Mouse (Mus musculus) heart, embryonic 12.5 days (tissue): Measurements from ENCODE around the gene Olfr943. TPM values are rescaled to one million over a fixed set of nuclear protein-coding genes. Genes with fewer than 3 reads are reported as not detected.

Experiments
- ATAC-seq: fragments of 200-750 bp; cut with Nextera tagmentation; 2 replicates; pipeline ENCODE4 v1.8.0; 2017; ENCODE audit warnings: moderate TSS enrichment, moderate library complexity; ENCODE audit not compliant: insufficient number of reproducible peaks, low FRiP score
- H3K27ac ChIP-seq: fragments of 300-500 bp; sonication (generic); 2 replicates; pipeline ENCODE4 v1.5.1; 2016; ENCODE audit warnings: mild to moderate bottlenecking, moderate library complexity; ENCODE audit not compliant: poor library complexity, severe bottlenecking
- H3K27me3 ChIP-seq: fragments of 300-500 bp; sonication (generic); replicated peaks from 2 replicates; pipeline ENCODE4 v1.6.1; 2016; ENCODE audit warnings: mild to moderate bottlenecking, moderate library complexity
- H3K36me3 ChIP-seq: fragments of 300-500 bp; sonication (generic); 2 replicates; pipeline ENCODE4 v1.6.1; 2016; ENCODE audit warnings: mild to moderate bottlenecking, moderate library complexity
- H3K4me1 ChIP-seq: fragments of 300-500 bp; sonication (generic); replicated peaks from 2 replicates; pipeline ENCODE4 v1.6.1; 2016; ENCODE audit warnings: mild to moderate bottlenecking
- H3K4me2 ChIP-seq: fragments of 300-500 bp; sonication (generic); 2 replicates; pipeline ENCODE4 v1.6.1; 2016; ENCODE audit warnings: mild to moderate bottlenecking, moderate library complexity
- H3K4me3 ChIP-seq: fragments of 300-500 bp; sonication (generic); 2 replicates; pipeline ENCODE4 v1.5.1; 2016; ENCODE audit warnings: mild to moderate bottlenecking
- H3K9ac ChIP-seq: fragments of 300-500 bp; sonication (generic); 2 replicates; pipeline ENCODE4 v1.6.1; 2016; ENCODE audit warnings: mild to moderate bottlenecking, moderate library complexity
- H3K9me3 ChIP-seq: fragments of 300-500 bp; sonication (generic); replicated peaks from 2 replicates; pipeline ENCODE4 v1.6.1; 2016; ENCODE audit warnings: mild to moderate bottlenecking, moderate library complexity
- WGBS: fragments of 180-500 bp; shearing (Covaris S2); methylation state at CpG from one replicate; pipeline ENCODE4 v1.1.7; 2016; 5-methylcytosine and 5-hydroxymethylcytosine counted together
- polyA plus RNA-seq: library from polyadenylated mRNA; unstranded; fragments of >200 nt; fragmentation: Nextera tagmentation; extraction: Ambion mirVana; gene quantifications from 2 replicates; pipeline ENCODE4 v1.2.1, GENCODE M21; 2016

Gene Olfr943
- polyA plus RNA-seq = not detected in 2 replicates

GRCm38 (mm10) chr9:39166004-39166403 is at the start of gene Olfr943:
Gene Olfr943 (plus strand): TSS chr9:39166304.
- no peak within 1 kb of the TSS for H3K27ac ChIP-seq

GRCm38 (mm10) chr9:39127326-39127725 is 38.8 kb upstream of the Olfr943 start:
- no peak overlapping the region for H3K9ac ChIP-seq
- H3K27me3 ChIP-seq = no peaks in the 10 kb centered on the region
- no peak overlapping the region for H3K4me3 ChIP-seq
- H3K4me2 ChIP-seq = no peak overlapping the region
- ATAC-seq = no peak
- H3K9me3 ChIP-seq = peaks cover 4% of the 10 kb centered on the region; the same call in 1 of the 2 replicates
- WGBS = 81% methylated on average over 1 of the region's 1 CpGs
- no peaks in the 10 kb centered on the region for H3K4me1 ChIP-seq
- H3K27ac ChIP-seq = no peak overlapping the region
- no peaks in the 10 kb centered on the region for H3K36me3 ChIP-seq

More at GRCm38 (mm10) chr9:39166004-39166403, at the start of gene Olfr943:
- Histone ChIP-seq H3K4me1 (no peaks in the 10 kb centered on the region), H3K4me2 (no peak within 1 kb of the TSS), H3K27me3 (no peaks in the 10 kb centered on the region), H3K36me3 (no peaks in the 10 kb centered on the region), H3K9me3 (peaks cover 8% of the 10 kb centered on the region; the same call in 1 of the 2 replicates), H3K9ac (no peak within 1 kb of the TSS), H3K4me3 (no peak within 1 kb of the TSS)
- WGBS = 85% methylated on average over 5 of the region's 5 CpGs
- ATAC-seq = no peak

GRCm38 (mm10) chr9:39127831-39128230 is 38.3 kb upstream of the Olfr943 start, which contains the start of gene Olfr27:
Gene Olfr27 (plus strand): TSS chr9:39128131.
- no peak for ATAC-seq
- Histone ChIP-seq H3K27ac (no peak within 1 kb of the TSS), H3K27me3 (no peaks in the 10 kb centered on the region), H3K36me3 (no peaks in the 10 kb centered on the region), H3K9ac (no peak within 1 kb of the TSS), H3K4me2 (no peak within 1 kb of the TSS), H3K4me3 (no peak within 1 kb of the TSS), H3K4me1 (no peaks in the 10 kb centered on the region), H3K9me3 (0 out of 2 replicates have a peak, but pooled peaks cover 3% of the 10 kb centered on the region)

- Histone ChIP-seq H3K27me3 (no peaks in the 10 kb centered on the region), H3K4me2 (no peak overlapping the region), H3K27ac (no peak overlapping the region), H3K9ac (no peak overlapping the region), H3K9me3 (peaks cover 4% of the 10 kb centered on the region; the same call in 1 of the 2 replicates), H3K36me3 (no peaks in the 10 kb centered on the region), H3K4me1 (no peaks in the 10 kb centered on the region), H3K4me3 (no peak overlapping the region)
- WGBS = 79% methylated on average over 1 of the region's 1 CpGs
- no peak for ATAC-seq
Observed at GRCm38 (mm10) chr9:39152401-39152800, 13.7 kb upstream of the Olfr943 start.

GRCm38 (mm10) chr9:39201620-39202019 is 35.5 kb downstream of the Olfr943 start, which contains the start of gene Olfr944:
Gene Olfr944 (plus strand): TSS chr9:39201920.
- ATAC-seq = no peak
- H3K4me1 ChIP-seq = no peaks in the 10 kb centered on the region
- H3K4me2 ChIP-seq = no peak within 1 kb of the TSS
- H3K27me3 ChIP-seq = no peaks in the 10 kb centered on the region
- H3K27ac ChIP-seq = no peak within 1 kb of the TSS
- no peak within 1 kb of the TSS for H3K4me3 ChIP-seq
- no peaks in the 10 kb centered on the region for H3K9me3 ChIP-seq
- no peak within 1 kb of the TSS for H3K9ac ChIP-seq
- no peaks in the 10 kb centered on the region for H3K36me3 ChIP-seq

Other genes with a start within 250 kb of the Olfr943 start
- not detected in 2 replicates for gene Olfr930, start 236.5 kb upstream of the Olfr943 start, polyA plus RNA-seq
- gene Olfr933, start 194.0 kb upstream of the Olfr943 start, polyA plus RNA-seq = not detected in 2 replicates
- gene Olfr934, start 178.0 kb upstream of the Olfr943 start, polyA plus RNA-seq = not detected in 2 replicates
- not detected in 2 replicates for gene Olfr935, start 166.6 kb upstream of the Olfr943 start, polyA plus RNA-seq
- not detected in 2 replicates for gene Olfr146, start 142.9 kb upstream of the Olfr943 start, polyA plus RNA-seq
- gene Olfr937, start 101.4 kb upstream of the Olfr943 start, polyA plus RNA-seq = not detected in 2 replicates
- not detected in 2 replicates for gene Olfr938, start 87.4 kb upstream of the Olfr943 start, polyA plus RNA-seq
- gene Olfr27, start 38.2 kb upstream of the Olfr943 start, polyA plus RNA-seq = not detected in 2 replicates
- gene Olfr944, start 35.6 kb downstream of the Olfr943 start, polyA plus RNA-seq = not detected in 2 replicates
- not detected in 2 replicates for gene Olfr1537, start 83.7 kb downstream of the Olfr943 start, polyA plus RNA-seq
- not detected in 2 replicates for gene Olfr945, start 110.5 kb downstream of the Olfr943 start, polyA plus RNA-seq
- not detected in 2 replicates for gene Olfr948, start 159.7 kb downstream of the Olfr943 start, polyA plus RNA-seq
- gene Olfr951, start 221.1 kb downstream of the Olfr943 start, polyA plus RNA-seq = not detected in 2 replicates